Mouse (Mus musculus) stomach, postnatal 0 days (tissue): ENCODE measurements around the gene Rorb. TPM values are rescaled to one million over a fixed set of nuclear protein-coding genes. Genes with fewer than 3 reads are reported as not detected.

Experiments used
- ATAC-seq: fragments of 200-750 bp; cut with Nextera tagmentation; 2 replicates; pipeline ENCODE4 v1.8.0; 2017; ENCODE audit not compliant: low FRiP score, low TSS enrichment
- DNase-seq: peaks from one replicate; pipeline ENCODE4 v3.0.0-alpha.2; 2016; ENCODE audit warnings: low spot score
- H3K27ac ChIP-seq: fragments of 300-500 bp; sonication (generic); replicated peaks from 2 replicates; pipeline ENCODE4 v1.5.1; 2014; ENCODE audit warnings: mild to moderate bottlenecking, control low read depth
- H3K27me3 ChIP-seq: fragments of 300-500 bp; sonication (generic); 2 replicates; pipeline ENCODE4 v1.6.1; 2014; ENCODE audit warnings: low read length; ENCODE audit not compliant: control insufficient read depth, insufficient read depth
- H3K36me3 ChIP-seq: fragments of 300-500 bp; sonication (generic); 2 replicates; pipeline ENCODE4 v1.6.1; 2014; ENCODE audit warnings: low read length, mixed read lengths; ENCODE audit not compliant: control insufficient read depth, insufficient read depth
- H3K4me1 ChIP-seq: fragments of 300-500 bp; sonication (generic); replicated peaks from 2 replicates; pipeline ENCODE4 v1.6.1; 2014; ENCODE audit warnings: antibody characterized with exemption; ENCODE audit not compliant: control insufficient read depth, insufficient read depth
- H3K4me2 ChIP-seq: fragments of 300-500 bp; sonication (generic); replicated peaks from 2 replicates; pipeline ENCODE4 v1.6.1; 2014; ENCODE audit warnings: low read depth, mild to moderate bottlenecking, control low read depth, moderate library complexity
- H3K4me3 ChIP-seq: fragments of 300-500 bp; sonication (generic); 2 replicates; pipeline ENCODE4 v1.5.1; 2014; ENCODE audit warnings: low read depth, low read length, control low read depth
- H3K9ac ChIP-seq: fragments of 300-500 bp; sonication (generic); 2 replicates; pipeline ENCODE4 v1.6.1; 2014; ENCODE audit warnings: mild to moderate bottlenecking, low read length, control low read depth, mixed read lengths
- H3K9me3 ChIP-seq: fragments of 300-500 bp; sonication (generic); 2 replicates; pipeline ENCODE4 v1.6.1; 2016; ENCODE audit warnings: low read length; ENCODE audit not compliant: control insufficient read depth
- CTCF ChIP-seq: IDR thresholded peaks from 2 replicates; pipeline ENCODE4 v1.5.1; 2016; ENCODE audit warnings: antibody characterized with exemption, low read depth, mild to moderate bottlenecking, moderate library complexity
- EP300 ChIP-seq: optimal IDR thresholded peaks from 2 replicates; pipeline ENCODE3; 2016; ENCODE audit warnings: antibody characterized with exemption
- WGBS: fragments of 180-500 bp; shearing (Covaris S2); extraction: QIAGEN DNeasy Blood & Tissue Kit; methylation state at CpG from one replicate; pipeline ENCODE4 v1.1.7; 2014; 5-methylcytosine and 5-hydroxymethylcytosine counted together
- polyA plus RNA-seq: library from polyadenylated mRNA; unstranded; fragments of >200 nt; fragmentation: Nextera tagmentation; extraction: Ambion mirVana; gene quantifications from 2 replicates; pipeline ENCODE4 v1.2.1, GENCODE M21; 2015

Gene Rorb
- polyA plus RNA-seq, 1 experiment from 2014 or later, result 0.11 TPM

DNA sequence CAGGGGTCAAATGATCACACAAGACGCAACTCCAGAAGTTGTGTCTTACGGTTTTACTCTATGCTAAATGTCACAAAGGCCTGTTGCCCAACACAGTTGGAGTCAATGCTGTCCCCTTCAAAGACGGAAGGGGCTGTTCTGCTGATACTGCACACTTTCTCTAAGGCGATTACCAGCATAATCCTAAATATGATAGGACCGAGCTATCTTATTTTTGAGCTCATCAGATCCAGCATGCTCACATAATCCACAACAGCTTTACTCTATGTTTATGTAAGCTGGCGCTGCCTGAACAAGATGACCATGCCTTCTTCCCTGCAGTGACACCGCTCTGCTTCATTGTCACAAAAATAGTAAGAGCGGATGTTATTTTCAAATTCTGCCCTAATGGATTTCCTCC is 112.0 kb downstream of the Rorb start:
- Histone ChIP-seq H3K9ac (no peak overlapping the region), H3K4me1 (no peaks in the 10 kb centered on the region), H3K27me3 (no peaks in the 10 kb centered on the region), H3K36me3 (no peaks in the 10 kb centered on the region), H3K9me3 (no peaks in the 10 kb centered on the region), H3K4me2 (no peak overlapping the region), H3K27ac (no peak overlapping the region), H3K4me3 (no peak overlapping the region)
- ATAC-seq (no peak), DNase-seq (no peak)
- no peak for TF ChIP-seq CTCF
- TF ChIP-seq EP300, result no peak
- WGBS, result 79% methylated on average over 8 of the region's 8 CpGs

DNA sequence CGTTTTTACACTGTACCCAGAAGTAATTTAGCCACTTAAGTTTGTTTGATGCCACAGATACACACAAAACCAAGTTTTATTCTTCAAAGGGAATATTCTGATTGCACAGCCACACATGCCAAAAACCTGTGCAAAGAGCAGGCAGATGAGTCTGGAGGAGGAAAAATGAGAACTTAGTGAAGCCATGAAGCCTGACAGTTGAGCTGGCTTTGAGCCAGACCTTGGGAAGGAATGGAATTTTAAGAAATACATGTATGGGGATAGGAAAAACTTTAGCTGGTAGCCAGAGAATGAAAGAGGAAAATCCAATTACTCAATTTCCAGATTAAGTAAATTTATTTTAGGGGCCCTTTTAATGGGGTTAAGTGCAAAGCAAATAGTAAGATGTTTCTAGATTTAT is 113.3 kb downstream of the Rorb start:
- no peaks in the 10 kb centered on the region for H3K4me1 ChIP-seq
- WGBS, result 52% methylated on average over 1 of the region's 1 CpGs
- H3K27ac ChIP-seq, result no peak overlapping the region
- no peak overlapping the region for H3K4me3 ChIP-seq
- no peak overlapping the region for H3K4me2 ChIP-seq
- no peaks in the 10 kb centered on the region for H3K27me3 ChIP-seq
- ATAC-seq (no peak), DNase-seq (no peak)
- no peak overlapping the region for H3K9ac ChIP-seq
- TF ChIP-seq EP300 (no peak), CTCF (no peak)
- H3K9me3 ChIP-seq, result no peaks in the 10 kb centered on the region
- no peaks in the 10 kb centered on the region for H3K36me3 ChIP-seq

DNA sequence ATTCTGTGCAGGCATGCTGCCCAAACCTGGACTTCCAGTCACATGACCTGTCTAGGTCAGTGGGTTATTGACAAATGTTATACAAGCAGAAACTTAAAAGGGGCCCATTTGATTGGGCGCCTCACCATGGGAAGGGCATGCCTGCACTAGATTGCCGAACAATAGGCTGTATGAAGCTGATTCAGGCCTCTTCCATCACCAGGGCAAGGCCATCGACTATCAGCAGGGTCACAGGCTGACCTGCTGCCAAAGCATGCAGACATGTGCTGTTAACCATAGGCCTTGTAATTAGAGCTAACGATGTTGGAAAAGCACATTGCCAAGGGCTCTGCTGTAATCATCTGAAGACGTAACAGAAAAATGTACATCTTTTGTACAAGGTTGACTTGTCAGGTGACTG is 131.0 kb downstream of the Rorb start:
- WGBS, result 61% methylated on average over 5 of the region's 5 CpGs
- ATAC-seq (no peak), DNase-seq (no peak)
- H3K4me3 ChIP-seq, result no peak overlapping the region
- H3K27ac ChIP-seq, result no peak overlapping the region
- no peak overlapping the region for H3K4me2 ChIP-seq
- no peaks in the 10 kb centered on the region for H3K4me1 ChIP-seq
- H3K9me3 ChIP-seq, result no peaks in the 10 kb centered on the region
- no peaks in the 10 kb centered on the region for H3K27me3 ChIP-seq
- no peak for TF ChIP-seq CTCF
- no peak for TF ChIP-seq EP300
- no peaks in the 10 kb centered on the region for H3K36me3 ChIP-seq
- no peak overlapping the region for H3K9ac ChIP-seq

GRCm38 (mm10) chr19:18974796-18975660 is 136.0 kb downstream of the Rorb start:
- Histone ChIP-seq H3K4me2 (no peak overlapping the region), H3K27ac (no peak overlapping the region), H3K36me3 (no peaks in the 10 kb centered on the region), H3K4me1 (no peaks in the 10 kb centered on the region), H3K27me3 (no peaks in the 10 kb centered on the region), H3K9ac (no peak overlapping the region), H3K9me3 (no peaks in the 10 kb centered on the region), H3K4me3 (no peak overlapping the region)
- 61% methylated on average over 5 of the region's 5 CpGs for WGBS
- DNase-seq (peak; percentile 14), ATAC-seq (no peak)
- TF ChIP-seq CTCF (peak; percentile 85), EP300 (no peak)

DNA sequence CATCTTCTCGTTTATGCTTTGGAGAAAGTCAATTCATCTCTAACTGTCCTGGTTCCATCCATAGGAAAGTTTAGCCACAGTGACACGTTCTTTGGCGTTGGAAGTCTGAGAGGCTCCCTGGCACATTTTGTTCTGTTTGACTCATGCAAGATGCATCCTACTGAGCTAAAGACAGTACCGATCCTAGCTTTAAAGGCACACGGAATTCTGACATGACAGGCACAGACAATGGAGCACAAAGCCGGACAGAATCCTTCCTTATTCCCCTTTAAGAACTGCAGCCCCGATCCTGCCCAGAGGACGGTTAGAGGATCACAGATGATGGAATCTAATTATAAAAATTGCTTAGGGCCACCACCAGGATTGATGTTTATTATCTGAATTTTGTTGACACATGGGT is 141.6 kb downstream of the Rorb start:
- Histone ChIP-seq H3K27ac (no peak overlapping the region), H3K36me3 (no peaks in the 10 kb centered on the region), H3K4me2 (no peak overlapping the region), H3K4me3 (no peak overlapping the region), H3K9ac (no peak overlapping the region), H3K27me3 (no peaks in the 10 kb centered on the region), H3K9me3 (no peaks in the 10 kb centered on the region), H3K4me1 (no peaks in the 10 kb centered on the region)
- ATAC-seq (no peak), DNase-seq (no peak)
- TF ChIP-seq EP300 (no peak), CTCF (no peak)
- WGBS, result 59% methylated on average over 8 of the region's 8 CpGs

DNA sequence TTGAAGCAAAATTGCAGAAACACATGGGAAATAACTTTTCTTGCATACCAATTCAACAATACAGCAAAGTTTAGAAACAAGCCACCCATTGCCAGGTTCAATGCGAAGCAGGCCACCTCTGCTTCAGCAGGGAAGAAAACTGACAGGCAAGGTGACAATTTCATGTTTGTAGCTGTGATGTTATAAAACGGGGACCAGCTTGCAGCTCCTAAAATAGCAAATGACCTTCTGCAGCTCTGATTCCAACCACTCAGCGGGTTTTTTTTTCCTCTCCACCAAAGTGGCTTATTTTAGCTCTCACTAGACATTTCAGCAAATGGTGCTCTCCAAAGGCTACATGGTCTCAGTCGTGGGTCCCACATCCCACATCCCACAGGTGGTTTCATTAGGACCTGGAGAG is 143.7 kb downstream of the Rorb start:
- no peak overlapping the region for H3K4me2 ChIP-seq
- H3K9ac ChIP-seq, result no peak overlapping the region
- no peaks in the 10 kb centered on the region for H3K36me3 ChIP-seq
- H3K4me3 ChIP-seq, result no peak overlapping the region
- H3K27ac ChIP-seq, result no peak overlapping the region
- 66% methylated on average over 4 of the region's 4 CpGs for WGBS
- no peaks in the 10 kb centered on the region for H3K4me1 ChIP-seq
- no peak for DNase-seq
- H3K27me3 ChIP-seq, result no peaks in the 10 kb centered on the region
- TF ChIP-seq CTCF (no peak), EP300 (no peak)
- H3K9me3 ChIP-seq, result no peaks in the 10 kb centered on the region
- ATAC-seq, result no peak
